22 mouse cellular contexts compared by ENCODE assay signal in the genomic region with DNA sequence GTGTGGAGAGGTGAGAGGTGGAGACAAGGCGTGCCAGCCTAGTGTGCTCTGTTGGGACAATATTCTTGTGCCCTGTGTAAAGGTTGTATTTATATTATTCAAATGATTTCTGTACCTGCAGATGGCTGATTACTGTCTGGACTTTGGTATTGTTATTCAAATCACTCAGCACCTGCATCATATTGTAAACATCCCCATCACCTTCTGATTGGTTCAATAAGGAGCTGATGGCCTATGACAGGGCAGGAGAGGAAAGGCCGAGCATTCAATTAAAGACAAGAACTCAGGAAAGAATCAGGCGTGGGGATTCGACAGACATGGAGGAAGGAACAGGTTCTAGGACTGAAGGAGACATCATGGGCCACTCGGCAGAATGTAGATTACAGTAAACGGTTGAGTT. TPM values are rescaled to one million over a fixed set of nuclear protein-coding genes. Genes with fewer than 3 reads are reported as not detected.
"Had no signal": no experiment of that assay in that cellular context is flagged by ENCODE, and none has a peak within 500 bp of the region (broad histone marks: within the 10 kb centered on the region; RNA-seq: fewer than 3 reads in every experiment).

No protein-coding gene starts in this region.

- DNase-seq: lung, adult 18-20 months; lung, embryonic 14.5 days; lung, postnatal 10 days; lung, postnatal 4 days; midbrain, embryonic 14.5 days; right cerebral cortex, postnatal 14 days; right cerebral cortex, postnatal 4 days; thymus, adult 18-20 months; thymus, postnatal 14 days; thymus, postnatal 36 days had no signal

- H3K36me3 ChIP-seq: midbrain, embryonic 10.5 days; midbrain, embryonic 12.5 days; neural tube, embryonic 13.5 days; stomach, embryonic 15.5 days had no signal

- H3K4me3 ChIP-seq: midbrain, embryonic 10.5 days; midbrain, embryonic 12.5 days; myocyte; neural tube, embryonic 13.5 days; stomach, embryonic 15.5 days had no signal

- H3K4me2 ChIP-seq: lung, embryonic 14.5 days; midbrain, embryonic 12.5 days; neural tube, embryonic 13.5 days; stomach, embryonic 15.5 days had no signal

- H3K4me1 ChIP-seq: midbrain, embryonic 10.5 days; midbrain, embryonic 12.5 days; neural tube, embryonic 13.5 days; stomach, embryonic 15.5 days had no signal

- H3K9ac ChIP-seq: liver, embryonic 14.5 days; lung, embryonic 14.5 days; midbrain, embryonic 12.5 days; neural tube, embryonic 13.5 days; stomach, embryonic 15.5 days had no signal

- H3K9me3 ChIP-seq: midbrain, embryonic 10.5 days; midbrain, embryonic 12.5 days; neural tube, embryonic 13.5 days; stomach, embryonic 15.5 days had no signal

- ATAC-seq: midbrain, embryonic 16.5 days had no signal

- H3K27me3 ChIP-seq: midbrain, embryonic 12.5 days; neural tube, embryonic 13.5 days; stomach, embryonic 15.5 days had no signal

- H3K27ac ChIP-seq: liver, embryonic 14.5 days; midbrain, embryonic 10.5 days; midbrain, embryonic 12.5 days; neural tube, embryonic 13.5 days; stomach, embryonic 15.5 days had no signal

RNA-seq across cellular contexts. Expression of a gene that starts 18.3 kb away (rescaled TPM):
- polyA plus RNA-seq: liver, embryonic 14.5 days; liver, embryonic 16.5 days; lung, embryonic 14.5 days; lung, embryonic 16.5 days; midbrain, embryonic 10.5 days; midbrain, embryonic 12.5 days; midbrain, embryonic 14.5 days; midbrain, embryonic 16.5 days; myocyte; neural tube, embryonic 11.5 days; neural tube, embryonic 13.5 days; spleen, adult 2 months; thymus, postnatal 0 days had no signal

RNA-seq across cellular contexts. Expression of a gene that starts 36.2 kb away (rescaled TPM):
- polyA plus RNA-seq: liver, embryonic 14.5 days; liver, embryonic 16.5 days; lung, embryonic 16.5 days; midbrain, embryonic 14.5 days; neural tube, embryonic 11.5 days; spleen, adult 2 months had no signal
